Mouse (Mus musculus) kidney, adult 18-20 months (tissue): ENCODE measurements around the gene Hoxa4.

ENCODE experiments used
- DNase-seq: peaks from one replicate; pipeline ENCODE4 v3.0.0; 2021

Gene Hoxa4

GRCm38 (mm10) chr6:52190906-52191810, at the start of gene Hoxa4:
TSS of gene Hoxa4 (minus strand) at chr6:52191753.
- DNase-seq, result peak; percentile 44

GRCm38 (mm10) chr6:52241001-52241621, 49.6 kb upstream of the Hoxa4 start:
- DNase-seq, result no peak

GRCm38 (mm10) chr6:52240389-52241000, 48.9 kb upstream of the Hoxa4 start, which contains the start of gene Hoxa10:
TSS of gene Hoxa10 (minus strand) at chr6:52240854.
- DNase-seq, result peak; percentile 93

- DNase-seq, result peak; percentile 65
Measured at GRCm38 (mm10) chr6:52239625-52240388, 48.3 kb upstream of the Hoxa4 start.

- DNase-seq, result peak; percentile 48
Measured at GRCm38 (mm10) chr6:52238976-52239375, 47.4 kb upstream of the Hoxa4 start.

- DNase-seq, result peak; percentile 42
Measured at GRCm38 (mm10) chr6:52238155-52238545, 46.6 kb upstream of the Hoxa4 start.

GRCm38 (mm10) chr6:52237346-52238154, 46.0 kb upstream of the Hoxa4 start:
- DNase-seq, result peak; percentile 45

- peak; percentile 51 for DNase-seq
Measured at GRCm38 (mm10) chr6:52236806-52237205, 45.3 kb upstream of the Hoxa4 start.

- DNase-seq, result no peak
Measured at GRCm38 (mm10) chr6:52235866-52236265, 44.3 kb upstream of the Hoxa4 start.

GRCm38 (mm10) chr6:52235267-52235666, 43.7 kb upstream of the Hoxa4 start:
- peak; percentile 40 for DNase-seq

GRCm38 (mm10) chr6:52234428-52235140, 43.0 kb upstream of the Hoxa4 start:
- peak; percentile 76 for DNase-seq

GRCm38 (mm10) chr6:52233546-52234427, 42.2 kb upstream of the Hoxa4 start:
- DNase-seq, result peak; percentile 89

GRCm38 (mm10) chr6:52232984-52233545, 41.5 kb upstream of the Hoxa4 start:
- no peak for DNase-seq

GRCm38 (mm10) chr6:52232568-52232965, 41.0 kb upstream of the Hoxa4 start:
- peak; percentile 79 for DNase-seq

GRCm38 (mm10) chr6:52231885-52232567, 40.5 kb upstream of the Hoxa4 start:
- DNase-seq, result peak; percentile 74

- DNase-seq, result peak; percentile 76
Measured at GRCm38 (mm10) chr6:52230516-52231165, 39.1 kb upstream of the Hoxa4 start, which contains the start of gene Hoxa9. TSS of gene Hoxa9 (minus strand) at chr6:52231089.

- peak; percentile 88 for DNase-seq
Measured at GRCm38 (mm10) chr6:52229558-52230416, 38.2 kb upstream of the Hoxa4 start.
